Mouse (Mus musculus): ENCODE measurements at regions not wholly inside any gene's neighbourhood (a gene's known extent, or its start where the extent isn't known, plus 50 kb on each side); places are given as distances from the start of the nearest gene placed in this dataset.
"Not testable (repeated sequence)": the region's sequence is repeated elsewhere in the genome, so short reads cannot be mapped to it uniquely, and the experiment has no call there.

DNA sequence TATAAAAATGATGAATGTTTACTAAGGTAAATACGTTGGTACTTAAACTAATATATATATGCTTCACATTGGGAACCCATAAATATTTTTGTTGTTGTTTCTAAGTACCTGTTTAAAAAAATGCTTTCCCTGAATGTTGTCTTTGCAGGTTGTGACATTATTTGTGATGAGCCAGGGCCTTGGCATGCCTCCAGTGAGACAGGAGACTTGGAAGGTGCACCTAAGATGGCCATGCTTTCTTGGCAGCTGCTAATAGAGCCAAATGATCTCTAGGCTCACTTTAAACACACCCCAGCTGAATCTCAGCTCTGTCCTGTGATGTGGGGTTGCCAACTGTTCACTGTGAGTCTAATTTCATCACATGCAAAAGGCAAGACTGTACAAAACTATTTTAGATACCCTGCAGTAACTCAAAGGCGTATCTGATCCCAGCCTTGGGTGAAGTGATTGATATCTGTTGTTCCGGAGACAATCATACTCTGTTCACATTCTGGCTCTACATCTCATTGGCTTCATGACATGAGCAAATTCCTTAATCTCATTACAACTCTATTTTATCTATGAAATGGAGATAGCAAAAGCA is 197.8 kb upstream of the P2ry1 start:
- DNase-seq (ENCODE audit: low spot score), result no peak

DNA sequence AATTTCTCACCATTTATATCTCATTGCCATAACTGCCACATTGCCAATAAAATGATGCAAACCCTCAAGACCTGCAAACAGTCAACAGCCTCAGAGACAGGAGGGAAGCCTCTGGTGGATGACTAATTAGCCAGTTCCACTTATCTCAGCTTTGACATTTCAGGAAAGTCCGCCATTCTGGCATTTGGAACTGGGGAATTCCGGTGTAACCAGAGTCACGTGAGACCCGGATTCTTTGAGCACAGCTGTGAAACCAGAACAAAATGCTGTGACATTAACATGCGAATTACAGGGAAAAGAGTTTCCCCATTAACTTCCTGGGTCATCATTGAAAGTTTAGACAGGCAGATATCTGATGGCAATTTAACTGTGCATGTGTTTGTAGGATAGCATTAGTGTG is 190.7 kb upstream of the P2ry1 start:
- no peak for DNase-seq (ENCODE audit: low spot score)

DNA sequence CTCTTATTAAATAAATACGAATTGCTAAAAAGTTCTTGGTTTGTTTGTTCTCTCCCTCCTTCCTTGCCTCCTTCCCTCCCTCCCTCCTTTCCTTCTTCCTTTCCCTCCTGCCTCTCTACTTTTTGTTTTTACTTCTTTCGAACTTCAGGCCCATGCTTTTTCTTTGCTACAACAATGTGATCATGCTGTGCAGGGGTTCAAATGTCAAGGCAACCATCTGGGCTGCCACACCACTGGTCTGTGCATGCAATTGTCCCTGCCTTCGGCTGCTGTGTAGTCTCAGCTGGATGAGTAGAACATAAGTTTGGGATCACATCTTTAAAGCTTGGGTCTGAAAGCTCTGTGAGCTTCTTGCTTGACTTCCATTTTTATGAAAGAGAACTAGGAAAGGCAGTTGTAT is 189.1 kb upstream of the P2ry1 start:
- DNase-seq (ENCODE audit: low spot score), result no peak

DNA sequence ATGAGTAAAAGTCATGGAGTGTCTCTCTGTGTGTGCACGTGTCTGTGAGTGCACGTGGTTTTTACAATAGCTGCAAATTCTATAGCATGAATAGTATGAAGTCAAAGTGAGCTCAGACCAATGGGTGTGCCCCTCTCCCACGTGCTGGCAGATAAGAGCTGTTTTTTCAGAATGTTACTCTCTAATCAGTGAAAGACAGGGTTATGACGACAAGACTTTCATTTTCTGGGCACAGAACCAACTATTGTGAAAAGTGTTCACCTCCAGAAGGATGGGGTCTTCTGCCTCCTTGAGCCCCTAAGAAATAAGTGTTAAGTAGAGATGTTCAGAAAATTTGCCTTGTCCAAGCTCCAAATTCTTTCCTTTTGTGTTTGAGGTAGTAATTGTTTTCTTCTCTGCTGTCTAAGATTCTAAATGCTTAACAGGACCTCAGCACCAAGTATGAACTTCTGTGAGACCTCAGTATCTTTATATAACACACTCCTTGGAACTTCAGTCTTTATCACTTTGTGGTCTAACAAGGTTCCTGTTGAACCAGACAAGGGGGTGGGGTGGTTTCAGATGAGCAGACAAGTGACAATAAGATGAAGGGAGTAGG is 182.8 kb upstream of the P2ry1 start:
- DNase-seq (ENCODE audit: low spot score), result no peak

DNA sequence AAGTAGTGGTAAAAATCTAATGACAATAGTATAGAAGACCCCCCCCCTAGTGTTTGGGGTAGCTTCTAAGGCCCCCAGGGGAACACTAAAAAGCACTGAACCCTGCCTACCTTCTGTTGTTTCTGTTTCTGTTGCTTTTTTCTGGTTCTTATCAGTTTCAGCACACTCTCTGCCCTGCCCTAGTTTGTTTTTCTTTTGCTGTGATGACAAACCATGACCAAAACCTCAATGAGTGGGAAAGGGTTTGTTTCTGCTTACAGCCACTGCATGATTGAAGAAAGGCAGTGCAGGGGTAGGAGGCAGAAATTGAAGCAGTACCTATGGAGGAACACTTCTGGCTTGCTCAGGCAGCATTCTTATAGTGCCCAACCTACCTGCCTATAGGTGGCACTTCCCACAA is 181.1 kb upstream of the P2ry1 start:
- DNase-seq (ENCODE audit: low spot score), result no peak

DNA sequence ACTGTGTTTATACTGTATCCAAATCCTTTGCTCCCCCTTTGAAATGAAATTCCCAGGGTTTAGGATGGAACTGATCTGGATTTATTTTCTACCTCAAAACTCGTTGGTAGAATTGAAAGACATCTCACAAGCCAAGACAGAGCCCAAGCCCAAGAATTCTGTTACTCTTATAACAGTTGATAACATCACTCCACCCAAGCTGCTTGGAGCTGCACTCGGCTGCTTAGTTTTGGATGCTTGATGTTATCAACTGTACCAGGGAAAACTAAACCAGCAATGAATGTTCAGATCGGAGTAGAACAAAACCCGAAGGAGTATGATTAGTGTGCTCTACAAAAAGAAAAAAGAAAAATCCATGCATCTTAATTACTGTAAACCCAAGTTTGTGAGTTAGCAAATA is 175.8 kb upstream of the P2ry1 start:
- DNase-seq (ENCODE audit: low spot score), result no peak

DNA sequence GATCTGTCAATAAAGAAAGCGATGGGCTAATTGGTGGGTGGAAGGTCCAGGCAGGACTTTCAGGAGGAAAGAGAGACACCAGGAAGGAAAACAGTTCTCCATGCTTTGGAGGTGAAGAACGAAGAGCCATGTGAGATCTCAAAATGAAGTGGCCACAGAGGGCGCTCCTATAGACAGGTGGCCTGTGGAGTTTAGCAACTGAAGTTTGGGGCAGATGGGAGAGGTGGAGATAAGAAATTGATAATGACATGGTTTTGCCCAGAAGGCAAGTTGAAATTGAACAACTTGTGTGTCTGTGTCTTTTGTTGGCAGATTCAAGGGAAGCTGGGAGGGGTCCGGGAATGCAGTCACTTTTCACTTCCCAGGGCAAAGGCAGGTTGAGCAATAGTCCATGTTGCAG is 170.2 kb upstream of the P2ry1 start:
- DNase-seq (ENCODE audit: low spot score), result no peak

DNA sequence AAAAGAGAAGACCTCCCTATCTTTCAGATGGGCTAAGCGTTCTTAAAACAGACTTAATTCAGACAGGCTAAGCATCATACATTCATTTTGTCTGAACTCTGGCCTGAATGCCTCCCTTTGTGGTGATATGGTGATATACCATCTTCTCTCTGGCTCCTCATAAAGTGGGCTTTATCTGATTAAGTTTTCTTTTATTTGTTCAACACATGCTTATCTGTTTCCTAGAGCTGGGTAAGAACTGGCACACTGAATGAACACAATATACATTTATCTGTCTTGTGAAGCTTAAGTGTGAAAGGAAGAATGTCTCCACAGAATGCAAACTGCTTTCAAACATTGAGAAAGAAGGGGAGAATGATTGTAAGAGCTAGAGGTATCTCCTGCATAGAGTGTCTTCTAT is 160.7 kb upstream of the P2ry1 start:
- no peak for DNase-seq (ENCODE audit: low spot score)

DNA sequence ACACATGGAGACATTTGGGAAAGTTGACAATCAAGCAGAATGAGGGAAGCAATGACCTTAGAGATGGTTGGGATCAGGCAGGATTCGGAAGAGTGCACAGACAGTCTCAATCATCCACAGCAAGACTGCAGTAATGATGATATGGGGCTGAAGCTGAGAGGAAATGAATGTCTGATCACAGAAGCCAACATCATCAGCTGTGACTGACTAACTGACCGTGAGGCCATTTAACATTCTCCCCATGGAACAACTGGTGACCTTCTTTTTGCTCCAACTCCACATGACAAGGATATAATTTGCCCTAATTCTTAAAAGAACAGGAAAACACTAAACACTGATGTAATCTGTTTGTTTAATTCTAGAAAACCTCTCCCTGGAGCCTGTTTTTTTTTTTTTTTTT is 157.3 kb upstream of the P2ry1 start:
- no peak for DNase-seq (ENCODE audit: low spot score)

DNA sequence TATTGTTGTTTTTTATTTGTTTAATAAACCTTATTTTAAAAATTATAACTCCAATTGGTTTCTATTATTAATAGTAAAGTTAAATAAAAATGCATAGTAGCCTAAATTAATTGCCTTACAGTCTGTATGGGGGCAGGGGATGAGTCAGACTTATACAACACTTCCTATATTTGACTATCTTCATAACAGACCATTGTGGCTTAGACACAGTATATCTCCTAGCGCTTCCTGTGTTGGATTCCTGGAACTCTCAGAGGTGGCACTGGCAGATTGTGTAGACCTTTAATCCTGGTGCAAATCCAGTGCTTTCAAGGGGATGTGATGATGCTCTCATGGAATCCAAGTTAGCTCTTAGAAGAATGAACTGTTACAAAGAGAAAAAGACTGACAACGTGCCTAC is 154.2 kb upstream of the P2ry1 start:
- no peak for DNase-seq (ENCODE audit: low spot score)

DNA sequence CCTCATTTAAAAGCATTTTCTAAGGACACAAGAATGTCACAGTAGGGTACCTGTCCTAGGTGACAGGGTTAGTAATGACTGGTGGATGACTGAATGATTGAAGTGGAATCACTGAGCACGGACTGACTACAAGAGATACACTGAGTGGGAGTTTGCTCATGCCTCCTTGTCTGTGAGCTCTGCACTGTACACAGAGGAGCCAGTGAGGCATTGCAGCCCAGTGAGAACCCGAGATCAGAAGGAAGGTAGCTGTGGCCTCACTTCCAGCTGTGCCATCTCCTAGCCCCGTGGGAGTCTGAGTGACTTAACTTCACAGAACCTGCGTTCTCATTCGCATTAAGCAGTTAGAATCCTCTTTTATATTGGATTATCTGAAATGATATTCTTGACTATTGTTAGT is 148.8 kb upstream of the P2ry1 start:
- DNase-seq (ENCODE audit: low spot score), result no peak

DNA sequence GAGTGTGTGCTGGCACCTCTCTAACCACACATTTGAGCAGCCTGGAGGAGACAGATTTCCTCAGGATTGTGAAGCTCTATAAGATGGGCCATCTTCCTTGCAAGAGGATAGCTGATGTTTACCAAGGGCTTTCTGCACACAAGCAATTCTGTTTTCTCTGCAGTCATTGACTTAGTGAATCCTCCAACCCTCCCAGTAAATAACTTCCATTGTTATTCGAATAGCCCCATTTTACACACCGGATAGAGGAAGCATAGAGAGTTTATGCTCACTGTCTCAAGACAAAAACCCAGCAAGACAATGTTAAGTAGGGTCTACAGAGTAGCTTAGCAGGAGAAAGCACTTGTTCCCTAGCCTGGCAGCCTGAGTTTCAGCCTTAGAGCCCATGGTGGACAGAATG is 146.9 kb upstream of the P2ry1 start:
- DNase-seq (ENCODE audit: low spot score), result no peak

DNA sequence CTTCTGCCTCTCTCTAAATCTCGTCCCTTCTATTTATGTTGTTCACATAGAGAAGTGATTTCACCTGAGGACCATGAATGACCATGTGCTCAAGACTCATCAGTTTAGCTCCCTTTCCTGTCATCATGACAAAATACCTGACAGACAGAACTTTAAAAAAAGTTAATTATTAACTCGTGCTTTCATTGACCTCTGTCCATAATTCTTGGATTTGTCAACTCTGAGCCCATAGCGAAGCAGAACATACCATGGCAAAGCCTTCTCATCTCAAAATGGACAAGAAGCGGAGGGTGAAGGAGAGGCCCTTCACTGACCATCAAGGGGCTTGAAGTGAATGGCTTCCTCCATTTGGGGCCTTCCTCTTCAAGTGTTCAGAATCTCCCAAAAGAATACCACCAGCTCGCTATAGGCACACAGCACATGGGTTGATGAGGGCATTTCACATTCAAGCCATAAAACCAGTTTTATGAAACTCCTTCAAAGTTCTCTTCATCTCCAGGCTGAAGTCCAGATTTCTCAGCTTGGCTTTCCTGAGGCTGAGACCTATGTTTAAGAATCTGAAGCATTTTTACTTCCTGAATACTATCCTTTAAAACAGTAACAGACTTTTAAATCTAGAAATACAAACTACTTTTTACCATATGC is 144.0 kb upstream of the P2ry1 start:
- DNase-seq (ENCODE audit: low spot score), result no peak

DNA sequence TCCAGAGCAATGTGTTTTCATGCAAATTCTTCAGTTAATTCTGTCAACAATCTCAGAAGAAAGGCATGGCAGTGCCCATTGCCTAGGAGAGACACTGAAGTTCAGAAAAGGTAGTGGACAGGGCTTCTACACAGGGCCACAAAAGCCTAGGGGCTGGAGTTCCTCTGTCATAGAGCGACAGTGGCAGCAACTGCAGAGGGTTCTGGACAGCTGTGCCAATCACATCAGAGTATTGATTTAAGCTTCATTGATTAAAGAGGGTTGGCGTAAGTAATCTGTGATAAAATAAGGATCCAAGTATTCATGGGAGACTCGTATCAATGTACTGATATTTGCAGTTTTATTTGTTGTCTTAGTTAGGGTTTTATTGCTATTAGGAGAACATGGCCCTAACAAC is 143.5 kb upstream of the P2ry1 start:
- DNase-seq (ENCODE audit: low spot score), result no peak

DNA sequence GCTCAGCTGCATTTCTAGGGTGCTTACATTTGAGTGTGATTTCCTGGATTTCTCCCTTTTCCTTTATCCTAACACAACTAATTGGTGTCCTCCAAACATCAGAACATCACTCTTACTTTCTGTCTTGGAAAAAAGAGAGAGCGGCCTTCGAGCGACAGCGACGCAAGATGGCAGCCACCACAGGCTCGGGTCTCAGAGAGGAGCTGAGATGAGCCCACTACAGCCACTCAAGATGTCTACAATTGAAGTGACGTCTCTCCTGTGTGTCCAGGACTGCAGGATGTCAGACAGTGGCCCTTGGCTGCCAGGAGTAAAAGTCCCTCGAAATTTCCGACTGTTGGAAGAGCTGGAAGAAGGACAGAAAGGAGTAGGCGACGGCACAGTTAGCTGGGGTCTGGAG is 125.7 kb upstream of the P2ry1 start:
- DNase-seq (ENCODE audit: low spot score), result not testable (repeated sequence)

DNA sequence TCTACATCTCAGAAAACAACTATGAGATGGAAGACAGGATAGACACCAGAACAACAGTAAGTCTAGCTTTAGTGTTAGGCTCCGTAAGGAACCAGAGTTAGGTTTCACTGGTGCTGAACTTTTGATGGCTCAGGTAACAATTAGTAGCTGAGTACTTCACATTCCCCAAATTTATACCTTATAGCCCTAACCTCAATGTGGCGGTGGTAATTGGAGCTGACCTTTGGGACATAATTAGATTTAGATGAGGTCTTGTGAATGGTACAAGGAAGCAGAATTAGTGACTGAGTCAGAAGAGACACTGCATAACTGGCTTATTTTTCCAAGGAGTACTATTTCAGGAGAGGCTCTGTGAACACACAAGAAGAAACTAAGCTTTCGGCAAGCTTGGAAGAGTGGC is 123.7 kb upstream of the P2ry1 start:
- no peak for DNase-seq (ENCODE audit: low spot score)

DNA sequence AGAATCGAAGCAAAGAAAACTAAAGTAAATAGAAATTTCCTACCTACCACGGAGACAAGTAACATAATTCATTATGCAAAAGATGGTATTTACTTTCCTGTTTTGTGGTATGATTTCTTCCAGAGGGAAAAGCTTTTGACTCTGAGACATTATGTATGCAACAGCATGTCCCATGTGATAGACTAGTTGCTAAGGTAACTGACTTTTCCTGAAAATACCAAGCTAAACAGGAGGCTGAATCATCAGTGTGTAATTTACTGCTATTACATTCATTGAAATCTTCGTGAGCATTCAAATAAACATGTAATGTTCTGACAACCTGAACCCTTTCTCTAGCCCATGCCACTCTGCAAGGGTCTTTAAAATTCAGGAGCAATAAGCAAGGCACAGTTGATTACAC is 118.6 kb upstream of the P2ry1 start:
- peak; percentile 6 for DNase-seq (ENCODE audit: low spot score)

DNA sequence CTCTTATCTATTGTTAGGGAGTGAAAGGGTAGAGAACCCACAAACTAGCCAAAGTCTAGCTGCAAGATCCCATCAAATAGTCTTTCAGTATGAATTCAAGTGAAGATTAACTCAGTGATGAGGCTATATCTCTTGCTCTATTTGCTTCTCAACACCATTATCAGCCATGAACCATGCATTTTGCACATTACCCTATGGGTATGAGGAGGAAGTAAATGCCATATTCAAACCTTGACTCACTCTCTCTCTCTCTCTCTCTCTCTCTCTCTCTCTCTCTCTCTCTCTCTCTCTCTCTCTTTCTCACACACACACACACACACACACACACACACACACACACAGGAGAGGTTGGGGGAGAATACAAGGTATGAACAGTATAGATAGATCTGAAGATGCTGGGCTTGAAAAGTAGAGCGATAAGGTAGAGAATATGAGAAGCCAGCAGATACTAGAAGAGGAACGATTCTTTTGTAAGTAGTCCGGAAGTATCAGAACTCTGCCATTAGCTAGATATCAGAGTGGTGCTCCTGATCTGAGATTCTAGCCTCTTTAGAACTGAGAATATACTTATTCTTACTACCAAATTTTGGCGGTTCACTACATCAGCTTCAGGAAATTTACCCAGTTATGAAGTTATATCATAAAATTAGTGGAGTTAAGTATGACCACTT is 113.3 kb upstream of the P2ry1 start:
- DNase-seq (ENCODE audit: low spot score), result no peak

DNA sequence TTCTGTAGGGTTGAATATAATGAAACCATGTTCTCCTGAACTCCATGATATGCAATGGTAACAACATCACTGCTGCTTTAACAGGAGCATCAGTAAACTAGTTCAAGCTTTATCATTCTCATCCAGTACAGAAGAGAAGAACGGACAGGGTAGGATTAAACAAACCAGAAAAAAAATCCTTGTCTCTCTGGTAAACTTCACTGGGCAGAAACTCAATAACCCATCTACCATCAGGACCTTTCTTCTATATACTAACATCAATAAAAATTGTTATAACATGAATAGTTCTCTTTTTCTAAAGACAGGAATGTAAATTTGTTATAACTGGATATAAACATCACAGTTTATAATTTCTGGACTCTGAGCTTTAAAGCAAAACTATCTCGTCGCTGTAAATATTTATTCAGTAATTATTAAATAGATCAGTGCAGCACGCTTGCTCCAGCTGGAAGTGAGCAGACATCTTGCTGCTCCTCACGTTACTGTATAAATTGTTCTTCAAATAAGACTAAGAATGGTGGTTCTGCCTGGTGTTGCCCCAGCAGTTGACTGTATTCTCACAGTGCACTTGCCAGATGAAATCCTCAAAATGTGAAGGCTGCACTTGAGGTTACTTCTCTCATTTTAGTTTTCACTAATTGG is 104.8 kb upstream of the P2ry1 start:
- DNase-seq (ENCODE audit: low spot score), result no peak

DNA sequence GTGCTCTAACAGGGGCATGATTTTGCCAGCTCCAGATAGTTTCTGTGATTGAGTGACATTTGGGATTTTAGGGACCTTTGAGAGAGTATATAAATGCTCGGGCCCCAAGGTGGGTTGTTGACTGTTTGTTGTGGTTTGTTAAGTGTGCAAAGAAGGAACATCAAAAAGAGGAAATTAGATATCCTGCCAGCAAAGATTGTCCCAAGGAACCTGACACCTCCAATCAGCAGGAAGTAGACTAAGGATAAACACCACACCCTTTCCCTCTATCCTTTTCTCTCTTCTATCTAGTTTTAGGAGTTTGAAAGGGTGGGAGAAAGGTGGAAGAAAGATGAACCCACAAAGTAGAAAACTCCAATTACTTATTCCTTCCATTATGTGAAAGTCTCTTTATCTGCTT is 103.9 kb upstream of the P2ry1 start:
- no peak for DNase-seq (ENCODE audit: low spot score)

DNA sequence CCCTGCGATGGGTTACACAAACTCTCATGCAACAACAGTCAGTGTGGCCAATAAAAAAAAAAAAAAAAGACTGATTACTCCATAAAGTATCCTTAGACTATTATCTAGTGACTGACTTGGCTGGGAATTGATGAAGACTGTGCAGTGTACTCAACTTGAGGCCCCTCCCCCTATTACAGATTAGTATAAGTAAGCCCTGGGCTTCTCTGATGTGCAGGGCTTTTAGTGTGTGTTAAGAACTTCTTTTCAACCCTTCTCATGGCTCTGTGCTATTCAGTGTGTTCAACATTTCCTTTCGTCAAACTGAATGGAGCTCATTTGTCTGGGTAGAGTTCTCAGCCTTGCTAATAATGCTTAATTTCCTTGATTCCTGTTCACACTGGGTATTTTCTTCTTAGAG is 101.0 kb upstream of the P2ry1 start:
- DNase-seq (ENCODE audit: low spot score), result no peak

DNA sequence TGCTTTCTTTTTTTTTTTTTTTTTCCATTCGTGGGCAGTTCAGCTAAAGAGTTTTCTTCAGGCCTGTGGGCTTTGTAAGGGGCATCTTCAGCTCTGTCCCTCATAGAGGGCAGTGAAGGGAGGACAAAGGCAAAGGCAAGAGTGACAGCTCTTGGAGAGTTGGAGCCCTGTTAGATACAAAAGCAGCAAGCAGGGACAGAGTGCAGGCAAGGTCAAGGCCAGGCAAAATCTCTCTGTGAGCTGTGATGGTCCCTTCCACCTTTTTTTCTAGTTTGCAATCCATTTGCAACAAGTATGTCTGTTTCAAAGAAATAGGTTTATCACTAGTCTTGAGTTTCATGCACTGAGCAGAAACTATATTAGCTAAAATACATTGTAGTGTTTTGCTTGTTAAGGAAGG is 86.2 kb upstream of the P2ry1 start:
- DNase-seq (ENCODE audit: low spot score), result no peak

DNA sequence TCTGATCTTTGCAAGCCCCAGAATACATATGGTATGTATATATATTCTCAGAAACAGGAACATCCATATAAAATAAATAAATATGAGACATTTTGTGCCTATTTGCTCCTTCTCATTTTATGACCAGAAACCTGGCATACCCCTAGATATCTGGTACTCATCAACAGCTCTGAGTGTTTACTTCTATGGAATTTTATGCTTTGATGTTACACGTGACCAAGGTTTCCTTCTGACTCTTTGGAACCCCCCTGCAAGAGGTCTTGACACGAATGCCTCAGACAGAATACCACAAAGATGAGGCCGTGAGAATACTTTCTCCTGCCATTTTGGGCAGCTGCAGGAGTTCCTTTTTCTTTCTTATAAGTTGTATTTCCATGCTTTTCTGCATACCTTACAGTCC is 85.3 kb upstream of the P2ry1 start:
- no peak for DNase-seq (ENCODE audit: low spot score)
